Mouse (Mus musculus): ENCODE measurements at regions not wholly inside any gene's neighbourhood (a gene's known extent, or its start where the extent isn't known, plus 50 kb on each side); places are given as distances from the start of the nearest gene placed in this dataset.

- no peaks in the 10 kb centered on the region for H3K27me3 ChIP-seq (replicated peaks; ENCODE audit: control insufficient read depth, insufficient read depth, low read length)
- no peaks in the 10 kb centered on the region for H3K9me3 ChIP-seq (ENCODE audit: control insufficient read depth)
- no peak overlapping the region for H3K4me3 ChIP-seq (ENCODE audit: low read depth, low read length)
- H3K4me1 ChIP-seq (replicated peaks; ENCODE audit: control insufficient read depth, insufficient read depth, low read length), result no peaks in the 10 kb centered on the region
- H3K4me2 ChIP-seq (replicated peaks; ENCODE audit: low read depth), result no peak overlapping the region
- H3K36me3 ChIP-seq (ENCODE audit: control insufficient read depth, insufficient read depth), result no peaks in the 10 kb centered on the region
- H3K9ac ChIP-seq (ENCODE audit: low read depth, low read length), result no peak overlapping the region
- no peak for TF ChIP-seq CTCF (IDR thresholded peaks at IDR 0.05; ENCODE audit: low read depth)
- H3K27ac ChIP-seq (ENCODE audit: low read depth, low read length), result no peak overlapping the region
- WGBS, result 72% methylated on average over 9 of the region's 9 CpGs
- no peak for ATAC-seq
These were observed 50.9 kb upstream of the Cpne4 start for GRCm38 (mm10) chr9:104496220-104496619.

- no peaks in the 10 kb centered on the region for H3K27me3 ChIP-seq (replicated peaks; ENCODE audit: control insufficient read depth, insufficient read depth, low read length)
- H3K27ac ChIP-seq (ENCODE audit: low read depth, low read length), result no peak overlapping the region
- H3K36me3 ChIP-seq (ENCODE audit: control insufficient read depth, insufficient read depth), result no peaks in the 10 kb centered on the region
- no peaks in the 10 kb centered on the region for H3K4me1 ChIP-seq (replicated peaks; ENCODE audit: control insufficient read depth, insufficient read depth, low read length)
- no peak overlapping the region for H3K4me2 ChIP-seq (replicated peaks; ENCODE audit: low read depth)
- no peaks in the 10 kb centered on the region for H3K9me3 ChIP-seq (ENCODE audit: control insufficient read depth)
- no peak for ATAC-seq
- no peak overlapping the region for H3K4me3 ChIP-seq (ENCODE audit: low read depth, low read length)
- TF ChIP-seq CTCF (IDR thresholded peaks at IDR 0.05; ENCODE audit: low read depth), result no peak
- no peak overlapping the region for H3K9ac ChIP-seq (ENCODE audit: low read depth, low read length)
These were observed 56.4 kb upstream of the Cpne4 start for GRCm38 (mm10) chr9:104490696-104491095.

GRCm38 (mm10) chr9:104489383-104489782, 57.7 kb upstream of the Cpne4 start:
- no peaks in the 10 kb centered on the region for H3K9me3 ChIP-seq (ENCODE audit: control insufficient read depth)
- ATAC-seq, result no peak
- no peak overlapping the region for H3K4me3 ChIP-seq (ENCODE audit: low read depth, low read length)
- H3K27ac ChIP-seq (ENCODE audit: low read depth, low read length), result no peak overlapping the region
- H3K4me1 ChIP-seq (replicated peaks; ENCODE audit: control insufficient read depth, insufficient read depth, low read length), result no peaks in the 10 kb centered on the region
- WGBS, result 50% methylated on average over 6 of the region's 6 CpGs
- TF ChIP-seq CTCF (IDR thresholded peaks at IDR 0.05; ENCODE audit: low read depth), result no peak
- H3K4me2 ChIP-seq (replicated peaks; ENCODE audit: low read depth), result no peak overlapping the region
- H3K27me3 ChIP-seq (replicated peaks; ENCODE audit: control insufficient read depth, insufficient read depth, low read length), result no peaks in the 10 kb centered on the region
- H3K9ac ChIP-seq (ENCODE audit: low read depth, low read length), result no peak overlapping the region
- H3K36me3 ChIP-seq (ENCODE audit: control insufficient read depth, insufficient read depth), result no peaks in the 10 kb centered on the region

GRCm38 (mm10) chr9:104482440-104482839, 64.6 kb upstream of the Cpne4 start:
- H3K27ac ChIP-seq (ENCODE audit: low read depth, low read length), result no peak overlapping the region
- no peaks in the 10 kb centered on the region for H3K27me3 ChIP-seq (replicated peaks; ENCODE audit: control insufficient read depth, insufficient read depth, low read length)
- no peak overlapping the region for H3K4me3 ChIP-seq (ENCODE audit: low read depth, low read length)
- 73% methylated on average over 5 of the region's 5 CpGs for whole genome bisulfite sequencing
- H3K4me2 ChIP-seq (replicated peaks; ENCODE audit: low read depth), result no peak overlapping the region
- no peaks in the 10 kb centered on the region for H3K4me1 ChIP-seq (replicated peaks; ENCODE audit: control insufficient read depth, insufficient read depth, low read length)
- no peaks in the 10 kb centered on the region for H3K9me3 ChIP-seq (ENCODE audit: control insufficient read depth)
- TF ChIP-seq CTCF (IDR thresholded peaks at IDR 0.05; ENCODE audit: low read depth), result no peak
- H3K9ac ChIP-seq (ENCODE audit: low read depth, low read length), result no peak overlapping the region
- no peak for ATAC-seq
- H3K36me3 ChIP-seq (ENCODE audit: control insufficient read depth, insufficient read depth), result no peaks in the 10 kb centered on the region

- Histone ChIP-seq H3K27me3 (replicated peaks; ENCODE audit: control insufficient read depth, insufficient read depth, low read length) (no peaks in the 10 kb centered on the region), H3K9ac (ENCODE audit: low read depth, low read length) (no peak overlapping the region), H3K4me1 (replicated peaks; ENCODE audit: control insufficient read depth, insufficient read depth, low read length) (no peaks in the 10 kb centered on the region), H3K4me3 (ENCODE audit: low read depth, low read length) (no peak overlapping the region), H3K9me3 (ENCODE audit: control insufficient read depth) (no peaks in the 10 kb centered on the region), H3K27ac (ENCODE audit: low read depth, low read length) (no peak overlapping the region), H3K4me2 (replicated peaks; ENCODE audit: low read depth) (no peak overlapping the region), H3K36me3 (ENCODE audit: control insufficient read depth, insufficient read depth) (no peaks in the 10 kb centered on the region)
- WGBS, result 56% methylated on average over 1 of the region's 1 CpGs
- no peak for ATAC-seq
- TF ChIP-seq CTCF (IDR thresholded peaks at IDR 0.05; ENCODE audit: low read depth), result peak; percentile 50
These were observed 66.4 kb upstream of the Cpne4 start for GRCm38 (mm10) chr9:104480683-104481082.

- Histone ChIP-seq H3K27ac (ENCODE audit: low read depth, low read length) (no peak overlapping the region), H3K36me3 (ENCODE audit: control insufficient read depth, insufficient read depth) (no peaks in the 10 kb centered on the region), H3K9ac (ENCODE audit: low read depth, low read length) (no peak overlapping the region), H3K27me3 (replicated peaks; ENCODE audit: control insufficient read depth, insufficient read depth, low read length) (no peaks in the 10 kb centered on the region), H3K4me2 (replicated peaks; ENCODE audit: low read depth) (no peak overlapping the region), H3K9me3 (ENCODE audit: control insufficient read depth) (no peaks in the 10 kb centered on the region), H3K4me3 (ENCODE audit: low read depth, low read length) (no peak overlapping the region), H3K4me1 (replicated peaks; ENCODE audit: control insufficient read depth, insufficient read depth, low read length) (no peaks in the 10 kb centered on the region)
- 71% methylated on average over 4 of the region's 4 CpGs for WGBS
- no peak for ATAC-seq
- TF ChIP-seq CTCF (IDR thresholded peaks at IDR 0.05; ENCODE audit: low read depth), result no peak
These were observed 72.3 kb upstream of the Cpne4 start for GRCm38 (mm10) chr9:104474831-104475230.

- ATAC-seq, result no peak
- no peaks in the 10 kb centered on the region for H3K4me1 ChIP-seq (replicated peaks; ENCODE audit: control insufficient read depth, insufficient read depth, low read length)
- no peaks in the 10 kb centered on the region for H3K9me3 ChIP-seq (ENCODE audit: control insufficient read depth)
- no peaks in the 10 kb centered on the region for H3K27me3 ChIP-seq (replicated peaks; ENCODE audit: control insufficient read depth, insufficient read depth, low read length)
- TF ChIP-seq CTCF (IDR thresholded peaks at IDR 0.05; ENCODE audit: low read depth), result no peak
- no peak overlapping the region for H3K4me3 ChIP-seq (ENCODE audit: low read depth, low read length)
- H3K9ac ChIP-seq (ENCODE audit: low read depth, low read length), result no peak overlapping the region
- 53% methylated on average over 1 of the region's 1 CpGs for WGBS
- no peaks in the 10 kb centered on the region for H3K36me3 ChIP-seq (ENCODE audit: control insufficient read depth, insufficient read depth)
- H3K4me2 ChIP-seq (replicated peaks; ENCODE audit: low read depth), result no peak overlapping the region
- H3K27ac ChIP-seq (ENCODE audit: low read depth, low read length), result no peak overlapping the region
These were observed 79.8 kb upstream of the Cpne4 start for GRCm38 (mm10) chr9:104467238-104467637.

Data from intestine, postnatal 0 days (tissue).